Mouse (Mus musculus) splenic B cell, adult 2 months (primary cell): ENCODE measurements around the gene Commd1.

Experiments
- DNase-seq: peaks from one replicate; pipeline ENCODE4 v3.0.0-alpha.2; 2011; ENCODE audit warnings: low read depth, low spot score
- H3K27me3 ChIP-seq: 2 replicates; pipeline ENCODE4 v1.6.1; 2012; ENCODE audit warnings: mild to moderate bottlenecking, low read length, moderate library complexity, mixed read lengths; ENCODE audit not compliant: control insufficient read depth, poor library complexity, insufficient read depth, severe bottlenecking
- H3K36me3 ChIP-seq: 2 replicates; pipeline ENCODE4 v1.6.1; 2012; ENCODE audit warnings: mild to moderate bottlenecking, low read length, moderate library complexity, mixed read lengths; ENCODE audit not compliant: control insufficient read depth, poor library complexity, insufficient read depth, severe bottlenecking

Gene Commd1

DNA sequence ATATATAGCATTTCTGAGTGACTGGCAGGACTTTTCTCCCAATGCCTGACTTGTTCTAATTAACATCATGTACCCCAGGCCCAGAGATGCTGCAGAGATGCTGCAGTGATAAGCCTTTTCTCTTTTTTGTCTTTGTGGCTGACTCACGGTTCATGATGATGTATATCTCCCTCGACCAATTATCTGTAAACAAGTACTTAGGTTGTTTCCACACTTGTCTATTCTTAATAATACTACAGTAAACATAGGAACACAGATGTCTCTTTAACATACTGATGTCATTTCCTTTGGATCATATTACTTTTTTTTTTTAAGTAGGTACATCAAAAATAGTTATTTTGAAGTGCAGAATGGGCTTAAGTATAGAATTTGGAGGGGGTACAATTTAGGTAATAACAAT lies 79.3 kb downstream of the Commd1 start:
- no peak for DNase-seq
- Histone ChIP-seq H3K27me3 (no peaks in the 10 kb centered on the region), H3K36me3 (no peaks in the 10 kb centered on the region)

GRCm38 (mm10) chr11:22900041-22900440 lies 82.1 kb downstream of the Commd1 start:
- H3K36me3 ChIP-seq, result no peaks in the 10 kb centered on the region
- DNase-seq, result no peak
- H3K27me3 ChIP-seq, result no peaks in the 10 kb centered on the region

DNA sequence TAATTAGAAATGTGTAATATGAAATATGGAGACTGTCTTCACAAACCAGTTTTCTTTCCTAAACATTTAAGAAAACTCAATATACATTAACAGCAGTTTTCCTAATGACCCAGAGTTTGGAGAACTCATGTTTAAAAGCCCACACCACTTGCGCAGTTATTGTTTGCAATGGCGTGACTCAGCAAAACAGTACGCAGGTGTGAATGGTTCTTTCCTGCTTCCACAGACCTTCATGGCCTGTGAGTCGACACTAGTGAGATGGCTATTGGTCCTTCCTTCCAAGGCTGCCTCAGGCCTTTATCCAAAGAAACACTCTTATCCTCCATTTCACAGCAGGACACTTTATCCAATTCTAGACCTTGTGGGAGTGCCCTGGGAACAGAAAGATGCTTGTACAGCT lies 84.5 kb downstream of the Commd1 start:
- H3K27me3 ChIP-seq, result no peaks in the 10 kb centered on the region
- no peaks in the 10 kb centered on the region for H3K36me3 ChIP-seq
- no peak for DNase-seq

DNA sequence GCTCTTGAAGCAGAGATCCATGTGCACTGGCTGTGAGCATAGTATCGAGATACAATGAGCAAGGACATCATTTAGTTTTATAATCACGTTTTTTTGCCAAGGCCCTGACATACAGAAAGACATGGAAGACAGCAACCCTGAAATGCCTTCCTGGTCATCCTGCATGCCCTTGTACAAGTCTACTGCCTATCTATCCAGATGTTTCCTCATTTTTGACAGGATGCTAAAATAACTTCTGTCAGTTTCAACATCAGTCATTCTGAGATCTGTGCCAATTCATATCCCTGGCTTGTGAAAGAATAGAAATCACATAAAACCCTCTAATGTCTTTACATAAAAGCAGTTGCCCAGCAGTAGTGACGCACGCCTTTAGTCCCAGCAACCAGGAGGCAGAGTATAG lies 85.1 kb downstream of the Commd1 start:
- no peaks in the 10 kb centered on the region for H3K36me3 ChIP-seq
- no peaks in the 10 kb centered on the region for H3K27me3 ChIP-seq
- no peak for DNase-seq

DNA sequence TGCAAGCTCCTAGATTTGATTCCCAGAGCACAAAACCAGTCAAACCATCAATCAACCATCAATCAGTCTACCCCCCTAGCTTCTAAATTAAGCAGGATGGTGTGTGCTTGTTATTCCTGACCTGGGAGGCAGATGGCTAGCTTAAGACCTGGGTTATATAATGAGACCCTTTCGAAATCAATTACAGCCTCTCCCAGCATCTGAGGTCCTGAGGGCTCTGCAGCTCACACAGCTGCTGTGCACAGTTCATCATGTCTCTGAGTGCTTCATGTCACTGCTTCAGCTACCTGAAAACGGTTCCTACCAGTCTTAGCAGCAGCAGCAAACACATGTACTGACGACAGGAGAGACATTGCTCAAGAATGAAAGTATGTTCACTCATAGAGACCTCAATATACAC lies 89.1 kb downstream of the Commd1 start:
- Histone ChIP-seq H3K36me3 (no peaks in the 10 kb centered on the region), H3K27me3 (no peaks in the 10 kb centered on the region; the same call in 1 of the 2 replicates)
- no peak for DNase-seq

DNA sequence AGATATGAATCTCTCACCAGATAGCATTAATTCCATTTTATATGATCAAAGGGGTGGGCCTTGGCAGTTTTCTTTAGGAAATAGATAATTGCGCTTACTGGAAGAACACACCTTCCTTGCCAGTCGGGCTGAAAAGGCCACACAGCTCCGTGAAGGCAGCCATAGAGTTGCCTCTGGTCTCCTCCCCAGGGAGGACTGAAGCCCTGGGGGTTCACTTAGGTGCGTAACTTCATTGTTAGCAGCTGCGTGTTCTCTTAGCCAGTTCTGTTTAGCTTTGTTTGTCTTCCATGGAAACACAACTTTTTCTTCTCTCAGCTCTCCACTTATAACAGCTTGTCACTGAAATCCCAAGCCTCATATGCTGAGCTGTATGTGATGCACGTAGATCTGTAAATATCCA lies 89.7 kb downstream of the Commd1 start:
- DNase-seq, result peak; percentile 50
- H3K36me3 ChIP-seq, result no peaks in the 10 kb centered on the region
- H3K27me3 ChIP-seq, result no peaks in the 10 kb centered on the region; the same call in 1 of the 2 replicates

DNA sequence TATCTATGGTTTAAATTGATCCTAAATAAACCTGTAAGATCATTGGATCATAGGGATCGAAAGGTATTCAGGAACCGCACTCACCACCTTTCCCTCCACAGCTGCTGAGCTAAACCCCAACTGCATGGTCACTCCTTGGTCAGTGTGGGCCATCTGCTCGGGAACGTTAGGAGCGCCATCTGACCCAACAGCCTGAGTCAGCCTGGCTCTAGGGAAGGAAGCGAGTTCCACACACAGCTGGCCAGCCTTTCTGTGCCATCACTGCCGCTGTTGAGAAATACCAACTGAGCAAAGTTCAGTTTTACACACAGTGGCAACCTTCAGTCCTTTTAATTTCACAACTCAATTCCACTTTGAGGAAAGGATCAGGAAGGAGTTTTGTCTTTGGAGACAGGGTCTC lies 90.3 kb downstream of the Commd1 start:
- DNase-seq, result no peak
- Histone ChIP-seq H3K36me3 (no peaks in the 10 kb centered on the region), H3K27me3 (no peaks in the 10 kb centered on the region; the same call in 1 of the 2 replicates)

- H3K27me3 ChIP-seq, result no peaks in the 10 kb centered on the region; the same call in 1 of the 2 replicates
- peak; percentile 41 for DNase-seq
- no peaks in the 10 kb centered on the region for H3K36me3 ChIP-seq
Measured at GRCm38 (mm10) chr11:22891242-22891641, 90.9 kb downstream of the Commd1 start.

- no peak for DNase-seq
- no peaks in the 10 kb centered on the region; the same call in 1 of the 2 replicates for H3K27me3 ChIP-seq
- no peaks in the 10 kb centered on the region for H3K36me3 ChIP-seq
Measured at GRCm38 (mm10) chr11:22889224-22889623, 93.0 kb downstream of the Commd1 start.

- DNase-seq, result no peak
- Histone ChIP-seq H3K36me3 (no peaks in the 10 kb centered on the region), H3K27me3 (no peaks in the 10 kb centered on the region; the same call in 1 of the 2 replicates)
Measured at GRCm38 (mm10) chr11:22886991-22887390, 95.2 kb downstream of the Commd1 start.

- no peaks in the 10 kb centered on the region for H3K36me3 ChIP-seq
- no peak for DNase-seq
Measured at GRCm38 (mm10) chr11:22885350-22885749, 96.8 kb downstream of the Commd1 start.

DNA sequence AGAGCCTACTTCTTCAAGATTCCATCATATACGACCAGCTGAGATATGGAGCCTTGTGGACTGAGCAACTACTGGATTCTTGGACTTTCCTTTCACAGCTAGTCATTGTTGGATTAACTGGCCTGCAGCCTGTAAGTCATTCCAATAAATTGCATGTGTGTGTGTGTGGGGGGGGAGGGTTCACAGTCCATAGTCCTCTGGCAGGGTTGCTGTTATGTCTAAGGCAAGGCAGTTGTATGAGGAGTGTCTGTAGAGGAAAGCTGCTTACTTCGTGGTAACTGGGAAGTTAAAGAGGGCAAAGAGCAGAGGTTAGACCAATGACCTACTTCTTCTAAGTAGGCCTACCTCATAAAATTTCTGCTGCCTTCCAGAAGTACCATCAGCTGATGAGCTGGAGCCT lies 98.5 kb downstream of the Commd1 start:
- no peak for DNase-seq
- no peaks in the 10 kb centered on the region for H3K27me3 ChIP-seq
- H3K36me3 ChIP-seq, result no peaks in the 10 kb centered on the region

More at GRCm38 (mm10) chr11:22885350-22885749, 96.8 kb downstream of the Commd1 start:
- no peaks in the 10 kb centered on the region; the same call in 1 of the 2 replicates for H3K27me3 ChIP-seq

DNA sequence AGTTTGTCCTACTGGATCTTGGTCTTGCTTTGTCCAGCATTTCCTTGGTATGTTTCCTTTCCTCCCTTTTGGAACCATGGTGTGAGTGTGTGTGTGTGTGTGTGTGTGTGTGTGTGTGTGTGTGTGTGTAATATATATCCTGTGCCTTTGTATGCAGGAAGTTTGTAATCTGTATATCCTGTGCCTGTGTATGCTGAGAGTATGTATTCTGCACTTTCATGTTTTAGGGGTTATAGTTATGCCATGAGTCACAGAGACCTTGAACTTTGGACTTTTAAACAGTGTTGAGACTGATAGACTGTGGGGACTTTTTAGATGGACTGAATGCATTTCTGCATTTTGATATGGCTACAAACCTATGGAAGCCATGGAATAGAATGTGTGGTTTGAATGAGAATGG lies 99.3 kb downstream of the Commd1 start:
- Histone ChIP-seq H3K36me3 (no peaks in the 10 kb centered on the region), H3K27me3 (no peaks in the 10 kb centered on the region)
- DNase-seq, result no peak

DNA sequence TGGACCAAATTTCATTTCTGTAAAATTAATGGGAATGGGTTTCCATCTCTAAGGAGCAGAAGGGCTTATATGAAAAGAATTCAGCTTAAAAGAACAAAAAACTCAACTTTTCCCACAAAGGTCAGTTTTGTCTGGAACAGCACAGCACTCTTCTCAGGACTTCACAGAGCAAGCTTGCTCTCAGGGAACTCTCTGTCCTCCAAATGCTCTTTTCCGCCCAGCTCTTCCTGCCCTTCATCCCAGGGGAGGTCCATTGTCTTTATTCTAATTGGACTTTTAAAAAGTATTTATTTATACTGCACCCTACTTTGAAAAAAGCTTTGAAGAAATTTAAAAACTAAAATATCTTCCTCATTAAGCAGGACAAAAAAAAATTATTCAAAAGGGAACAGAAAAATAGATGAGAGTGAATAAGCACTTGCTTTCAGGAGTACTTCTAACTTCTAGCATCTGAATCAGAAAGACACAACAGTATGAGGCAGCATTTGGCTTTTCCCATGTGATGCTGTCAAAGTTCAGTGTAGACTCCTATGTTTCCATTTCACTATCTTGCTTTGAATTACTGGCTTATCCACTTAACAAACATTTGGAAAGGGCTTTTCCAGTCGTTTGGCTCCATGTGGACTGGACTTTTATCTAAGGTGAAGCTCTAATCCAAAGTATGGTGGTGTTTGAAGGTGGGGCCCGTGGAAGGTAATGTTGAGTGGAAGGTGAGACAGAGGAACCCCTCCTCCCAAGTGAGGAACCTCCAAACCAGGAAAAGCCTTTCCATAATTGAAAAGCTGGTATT lies 101.6 kb downstream of the Commd1 start:
- Histone ChIP-seq H3K36me3 (no peaks in the 10 kb centered on the region), H3K27me3 (no peaks in the 10 kb centered on the region)
- no peak for DNase-seq

GRCm38 (mm10) chr11:22879645-22880044 lies 102.5 kb downstream of the Commd1 start:
- Histone ChIP-seq H3K36me3 (no peaks in the 10 kb centered on the region), H3K27me3 (no peaks in the 10 kb centered on the region)
- peak; percentile 13 for DNase-seq
